Mouse (Mus musculus) myocyte (in vitro differentiated cells): Measurements from ENCODE around the gene Dab1. TPM values are rescaled to one million over a fixed set of nuclear protein-coding genes. Genes with fewer than 3 reads are reported as not detected.

Experiments used
- H3K27me3 ChIP-seq: one replicate; pipeline ENCODE4 v1.6.1; 2011; ENCODE audit not compliant: control insufficient read depth, insufficient read depth, insufficient read length
- H3K36me3 ChIP-seq: one replicate; pipeline ENCODE4 v1.6.1; 2011; ENCODE audit not compliant: control insufficient read depth, insufficient read depth
- H3K4me2 ChIP-seq: one replicate; pipeline ENCODE4 v1.6.1; 2011; ENCODE audit warnings: low read depth, control low read depth
- H3K4me3 ChIP-seq: one replicate; pipeline ENCODE4 v1.5.1; 2011; ENCODE audit warnings: mild to moderate bottlenecking, control low read depth, moderate library complexity
- H3K79me2 ChIP-seq: one replicate; pipeline ENCODE4 v1.6.1; 2011; ENCODE audit not compliant: control insufficient read depth, insufficient read depth
- H3ac ChIP-seq: one replicate; pipeline ENCODE4 v1.6.1; 2011; ENCODE audit not compliant: control insufficient read depth, insufficient read length
- CEBPB ChIP-seq: IDR thresholded peaks from 2 replicates; pipeline ENCODE4 v1.6.1; 2011; ENCODE audit warnings: mild to moderate bottlenecking, moderate library complexity; ENCODE audit not compliant: poor library complexity, insufficient read depth, severe bottlenecking
- E2F4 ChIP-seq: IDR thresholded peaks from one replicate; pipeline ENCODE4 v1.6.1; 2011; ENCODE audit warnings: mild to moderate bottlenecking, control low read depth, moderate library complexity; ENCODE audit not compliant: insufficient read depth
- MAX ChIP-seq: IDR thresholded peaks from one replicate; pipeline ENCODE4 v1.6.1; 2011; ENCODE audit warnings: low read depth, mild to moderate bottlenecking, control low read depth
- MYOD1 ChIP-seq, 3 experiments: IDR thresholded peaks; one replicate each; pipeline ENCODE4 v1.6.1; 2011; ENCODE audit warnings: control low read depth in 2 of 3, low read depth in 2 of 3, mild to moderate bottlenecking in 2 of 3, moderate library complexity in 1 of 3; ENCODE audit not compliant: insufficient read length in 2 of 3, control insufficient read depth in 1 of 3
- MYOG ChIP-seq, 3 experiments: IDR thresholded peaks; one replicate each; pipeline ENCODE4 v1.6.1; 2011; ENCODE audit warnings: control low read depth in 2 of 3, low read depth in 2 of 3, mild to moderate bottlenecking in 2 of 3; ENCODE audit not compliant: insufficient read length in 2 of 3, control insufficient read depth in 1 of 3, insufficient read depth in 1 of 3
- POLR2A ChIP-seq: IDR thresholded peaks from one replicate; pipeline ENCODE4 v1.6.1; 2011; ENCODE audit warnings: low read depth, mild to moderate bottlenecking, control low read depth, moderate library complexity; ENCODE audit not compliant: insufficient read length
- POLR2AphosphoS2 ChIP-seq: IDR thresholded peaks from one replicate; pipeline ENCODE4 v1.6.1; 2011; ENCODE audit warnings: low read depth, control low read depth; ENCODE audit not compliant: insufficient read length
- REST ChIP-seq: IDR thresholded peaks from one replicate; pipeline ENCODE4 v1.6.1; 2011; ENCODE audit warnings: mild to moderate bottlenecking, control low read depth, moderate library complexity; ENCODE audit not compliant: insufficient read depth, insufficient read length
- SRF ChIP-seq: IDR thresholded peaks from one replicate; pipeline ENCODE4 v1.6.1; 2011; ENCODE audit warnings: low read depth; ENCODE audit not compliant: control insufficient read depth, insufficient read length
- TCF12 ChIP-seq: IDR thresholded peaks from one replicate; pipeline ENCODE4 v1.6.1; 2011; ENCODE audit warnings: mild to moderate bottlenecking, control low read depth; ENCODE audit not compliant: poor library complexity, insufficient read depth, severe bottlenecking
- TCF3 ChIP-seq: IDR thresholded peaks from one replicate; pipeline ENCODE4 v1.6.1; 2011; ENCODE audit warnings: low read depth, control low read depth; ENCODE audit not compliant: insufficient read length
- USF1 ChIP-seq: IDR thresholded peaks from one replicate; pipeline ENCODE4 v1.6.1; 2011; ENCODE audit warnings: low read depth, mild to moderate bottlenecking, control low read depth, moderate library complexity
- polyA plus RNA-seq: library from polyadenylated mRNA; unstranded; fragments of >200 nt; fragmentation: generic; extraction: Trizol; gene quantifications from one replicate; pipeline ENCODE4 v1.2.1, GENCODE M21; 2012; ENCODE audit warnings: missing spikeins

The Dab1 gene
- polyA plus RNA-seq, 1 experiment: not detected

- Histone ChIP-seq H3K27me3 (no peaks in the 10 kb centered on the region), H3K36me3 (no peaks in the 10 kb centered on the region), H3ac (no peak overlapping the region), H3K4me2 (no peak overlapping the region), H3K4me3 (no peak overlapping the region), H3K79me2 (no peaks in the 10 kb centered on the region)
- TF ChIP-seq POLR2AphosphoS2: no peak
- no peak for TF ChIP-seq E2F4
- TF ChIP-seq CEBPB: no peak
- no peak for TF ChIP-seq REST
- no peak for TF ChIP-seq TCF12
- no peak for TF ChIP-seq USF1
- no peak for TF ChIP-seq TCF3
- TF ChIP-seq MYOG (IDR thresholded peaks at IDR 0.05; ENCODE audit: control insufficient read depth in 1 of 3, insufficient read depth in 1 of 3, insufficient read length in 2 of 3, low read depth in 2 of 3): no peak
- TF ChIP-seq SRF: no peak
- TF ChIP-seq MAX: no peak
- TF ChIP-seq POLR2A: no peak
- no peak for TF ChIP-seq MYOD1 (IDR thresholded peaks at IDR 0.05; ENCODE audit: control insufficient read depth in 1 of 3, insufficient read length in 2 of 3, low read depth in 2 of 3)
Measured at GRCm38 (mm10) chr4:104367741-104368411, 748.7 kb downstream of the Dab1 start.

- TF ChIP-seq CEBPB: no peak
- TF ChIP-seq SRF: no peak
- TF ChIP-seq POLR2A: no peak
- no peak for TF ChIP-seq TCF3
- TF ChIP-seq MYOD1 (IDR thresholded peaks at IDR 0.05; ENCODE audit: control insufficient read depth in 1 of 3, insufficient read length in 2 of 3, low read depth in 2 of 3): no peak
- no peak for TF ChIP-seq TCF12
- Histone ChIP-seq H3K27me3 (no peaks in the 10 kb centered on the region), H3K4me3 (no peak overlapping the region)
Measured at GRCm38 (mm10) chr4:104368561-104369021, 749.4 kb downstream of the Dab1 start.

GRCm38 (mm10) chr4:104369091-104369490 is 749.9 kb downstream of the Dab1 start:
- Histone ChIP-seq H3K4me3 (no peak overlapping the region), H3K27me3 (no peaks in the 10 kb centered on the region), H3K36me3 (no peaks in the 10 kb centered on the region), H3K4me2 (no peak overlapping the region), H3ac (no peak overlapping the region), H3K79me2 (no peaks in the 10 kb centered on the region)
- no peak for TF ChIP-seq E2F4
- no peak for TF ChIP-seq CEBPB
- no peak for TF ChIP-seq MYOD1 (IDR thresholded peaks at IDR 0.05; ENCODE audit: control insufficient read depth in 1 of 3, insufficient read length in 2 of 3, low read depth in 2 of 3)
- TF ChIP-seq USF1: no peak
- no peak for TF ChIP-seq SRF
- TF ChIP-seq REST: no peak
- no peak for TF ChIP-seq MYOG (IDR thresholded peaks at IDR 0.05; ENCODE audit: control insufficient read depth in 1 of 3, insufficient read depth in 1 of 3, insufficient read length in 2 of 3, low read depth in 2 of 3)
- TF ChIP-seq POLR2A: no peak
- TF ChIP-seq TCF3: no peak
- TF ChIP-seq TCF12: no peak
- TF ChIP-seq MAX: no peak
- TF ChIP-seq POLR2AphosphoS2: no peak

More at GRCm38 (mm10) chr4:104368561-104369021, 749.4 kb downstream of the Dab1 start:
- Histone ChIP-seq H3ac (no peak overlapping the region), H3K4me2 (no peak overlapping the region), H3K79me2 (no peaks in the 10 kb centered on the region), H3K36me3 (no peaks in the 10 kb centered on the region)

- no peaks in the 10 kb centered on the region for H3K79me2 ChIP-seq
- TF ChIP-seq E2F4 (no peak), TCF12 (no peak), TCF3 (no peak), MYOG (IDR thresholded peaks at IDR 0.05; ENCODE audit: control insufficient read depth in 1 of 3, insufficient read depth in 1 of 3, insufficient read length in 2 of 3, low read depth in 2 of 3) (no peak), CEBPB (no peak), SRF (no peak), POLR2A (no peak), USF1 (no peak), MAX (no peak), MYOD1 (IDR thresholded peaks at IDR 0.05; ENCODE audit: control insufficient read depth in 1 of 3, insufficient read length in 2 of 3, low read depth in 2 of 3) (no peak), REST (no peak), POLR2AphosphoS2 (no peak)
- no peak overlapping the region for H3K4me2 ChIP-seq
- H3ac ChIP-seq: no peak overlapping the region
- H3K27me3 ChIP-seq: no peaks in the 10 kb centered on the region
- H3K36me3 ChIP-seq: no peaks in the 10 kb centered on the region
- no peak overlapping the region for H3K4me3 ChIP-seq
Measured at GRCm38 (mm10) chr4:104371136-104371535, 752.0 kb downstream of the Dab1 start.

- no peaks in the 10 kb centered on the region for H3K27me3 ChIP-seq
- H3K36me3 ChIP-seq: no peaks in the 10 kb centered on the region
- no peak overlapping the region for H3K4me3 ChIP-seq
- no peak overlapping the region for H3K4me2 ChIP-seq
- H3ac ChIP-seq: no peak overlapping the region
- TF ChIP-seq MAX: no peak
- no peak for TF ChIP-seq MYOD1 (IDR thresholded peaks at IDR 0.05; ENCODE audit: control insufficient read depth in 1 of 3, insufficient read length in 2 of 3, low read depth in 2 of 3)
- TF ChIP-seq TCF3: no peak
- no peak for TF ChIP-seq MYOG (IDR thresholded peaks at IDR 0.05; ENCODE audit: control insufficient read depth in 1 of 3, insufficient read depth in 1 of 3, insufficient read length in 2 of 3, low read depth in 2 of 3)
- no peak for TF ChIP-seq CEBPB
- no peak for TF ChIP-seq E2F4
- TF ChIP-seq POLR2AphosphoS2: no peak
- TF ChIP-seq USF1: no peak
- no peak for TF ChIP-seq SRF
- no peak for TF ChIP-seq POLR2A
- TF ChIP-seq REST: no peak
- TF ChIP-seq TCF12: no peak
- no peaks in the 10 kb centered on the region for H3K79me2 ChIP-seq
Measured at GRCm38 (mm10) chr4:104374191-104374590, 755.0 kb downstream of the Dab1 start.
